Mouse (Mus musculus): ENCODE results near the gene Ets2.

GRCm38 (mm10) chr16:95688010-95688409, 13.9 kb upstream of the Ets2 start:
- TF ChIP-seq GATA1 (IDR thresholded peaks at IDR 0.05; ENCODE audit: low read length) (no peak), TAL1 (IDR thresholded peaks at IDR 0.05; ENCODE audit: low read length) (no peak)
